Mouse (Mus musculus) liver, adult 2 months (tissue): ENCODE results near the gene Scd4.

Experiments
- CTCF ChIP-seq: fragments of 200-500 bp; IDR thresholded peaks from 2 replicates; pipeline ENCODE4 v1.5.1; 2011; ENCODE audit warnings: low read depth, low read length, control low read depth
- POLR2A ChIP-seq: fragments of 200-500 bp; IDR thresholded peaks from 2 replicates; pipeline ENCODE4 v1.6.1; 2011; ENCODE audit warnings: low read length, control low read depth; ENCODE audit not compliant: insufficient read depth; ENCODE audit errors: extremely low read depth

- TF ChIP-seq POLR2A = no peak
- no peak for TF ChIP-seq CTCF
Observed at GRCm38 (mm10) chr19:44385887-44386498, 53.1 kb downstream of the Scd4 start.
